Mouse (Mus musculus): ENCODE data around the gene Sun3. TPM values are rescaled to one million over a fixed set of nuclear protein-coding genes. Genes with fewer than 3 reads are reported as not detected.

Sun3 gene
- polyA plus RNA-seq, 1 experiment from 2014 or later = 2.7 TPM

DNA sequence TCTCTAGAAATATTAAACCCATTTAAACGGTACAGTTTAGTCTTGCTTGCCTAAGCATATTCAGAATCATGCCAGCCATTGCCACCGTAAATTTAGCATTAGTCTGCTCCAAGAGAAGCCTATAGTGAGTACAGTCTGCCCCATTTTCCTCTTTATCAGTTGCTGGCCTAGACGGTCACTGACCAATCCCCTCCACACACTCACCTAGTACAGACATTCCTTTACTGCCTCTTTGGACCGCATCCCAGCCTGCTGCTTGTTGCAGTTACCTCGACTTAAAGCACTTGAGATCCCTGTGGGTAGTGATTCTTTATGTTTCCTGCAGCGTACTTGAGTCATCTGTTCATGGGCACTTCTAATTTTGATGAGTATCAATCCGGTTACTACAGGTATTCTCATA, 24.0 kb downstream of the Sun3 start:
- no peaks in the 10 kb centered on the region for H3K4me1 ChIP-seq (replicated peaks; ENCODE audit: control insufficient read depth, insufficient read depth, low read length)
- H3K4me2 ChIP-seq (replicated peaks; ENCODE audit: low read depth) = no peak overlapping the region
- no peaks in the 10 kb centered on the region for H3K36me3 ChIP-seq (ENCODE audit: control insufficient read depth, insufficient read depth)
- H3K27me3 ChIP-seq (replicated peaks; ENCODE audit: control insufficient read depth, insufficient read depth, low read length) = no peaks in the 10 kb centered on the region; the same call in 1 of the 2 replicates
- no peak overlapping the region for H3K27ac ChIP-seq (ENCODE audit: low read depth, low read length)
- H3K9ac ChIP-seq (ENCODE audit: low read depth, low read length) = no peak overlapping the region
- WGBS = 75% methylated on average over 7 of the region's 7 CpGs
- no peaks in the 10 kb centered on the region for H3K9me3 ChIP-seq (ENCODE audit: control insufficient read depth)
- no peak for ATAC-seq
- no peak for TF ChIP-seq CTCF (IDR thresholded peaks at IDR 0.05; ENCODE audit: low read depth)
- H3K4me3 ChIP-seq (ENCODE audit: low read depth, low read length) = no peak overlapping the region

DNA sequence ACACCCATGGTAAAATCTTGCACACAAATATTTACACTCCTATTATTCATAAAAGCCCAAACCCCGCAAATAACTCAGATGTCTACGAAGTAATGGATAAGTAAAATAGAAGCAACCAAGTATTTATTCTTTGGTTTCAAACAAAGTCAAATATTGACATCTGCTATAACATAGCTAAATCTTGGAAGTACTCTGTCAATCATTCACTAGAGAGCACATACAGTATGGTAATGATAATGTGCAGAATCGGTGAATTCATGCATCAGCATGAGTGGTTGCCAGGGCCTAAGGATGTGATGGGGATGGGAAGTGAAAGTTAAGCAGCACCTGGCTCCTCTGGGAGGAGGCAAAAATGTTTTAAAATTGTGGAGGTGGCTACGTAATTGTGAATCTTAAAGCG, 28.6 kb downstream of the Sun3 start:
- no peak for ATAC-seq

DNA sequence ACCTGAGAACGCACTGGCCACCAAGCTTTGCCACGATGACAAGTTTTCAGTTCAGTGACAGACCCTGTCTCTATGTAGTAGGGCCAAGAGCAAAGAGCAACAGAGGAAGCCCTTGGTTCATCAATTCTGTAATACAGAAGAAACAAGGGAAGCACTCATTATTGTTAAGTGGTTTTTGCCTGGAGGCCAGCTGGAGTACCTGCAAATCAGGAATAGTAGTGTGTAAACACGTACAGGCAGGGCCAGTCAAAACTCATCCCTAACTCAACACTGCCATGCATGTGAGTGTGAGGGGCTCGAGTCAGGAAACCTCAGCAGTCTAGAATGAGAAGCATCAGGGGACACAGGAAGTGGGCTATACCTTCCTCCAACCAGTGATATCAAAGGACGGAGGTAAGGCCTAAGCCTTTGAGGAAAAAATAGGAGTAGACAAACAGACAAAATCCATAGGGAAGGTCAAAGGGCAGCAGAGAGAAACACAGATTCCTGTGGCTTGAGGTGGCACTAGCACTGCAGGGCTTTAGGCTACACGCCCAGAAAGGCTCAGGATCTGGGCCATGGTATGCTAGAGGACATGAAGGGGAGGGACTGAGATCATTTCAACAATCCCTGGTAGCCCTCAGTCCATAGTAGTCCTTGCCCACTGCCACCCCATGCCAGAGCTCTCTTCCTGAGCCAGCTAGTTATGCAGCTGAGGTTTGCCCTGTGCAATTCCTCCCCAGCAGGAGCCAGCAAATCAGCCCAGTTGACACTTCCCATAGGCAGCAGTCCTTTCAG, 30.1 kb downstream of the Sun3 start:
- no peak overlapping the region for H3K4me3 ChIP-seq (ENCODE audit: low read depth, low read length)
- no peaks in the 10 kb centered on the region; the same call in 1 of the 2 replicates for H3K27me3 ChIP-seq (replicated peaks; ENCODE audit: control insufficient read depth, insufficient read depth, low read length)
- no peak overlapping the region for H3K27ac ChIP-seq (ENCODE audit: low read depth, low read length)
- no peak overlapping the region for H3K4me2 ChIP-seq (replicated peaks; ENCODE audit: low read depth)
- no peaks in the 10 kb centered on the region for H3K9me3 ChIP-seq (ENCODE audit: control insufficient read depth)
- no peak overlapping the region for H3K9ac ChIP-seq (ENCODE audit: low read depth, low read length)
- H3K4me1 ChIP-seq (replicated peaks; ENCODE audit: control insufficient read depth, insufficient read depth, low read length) = no peaks in the 10 kb centered on the region
- H3K36me3 ChIP-seq (ENCODE audit: control insufficient read depth, insufficient read depth) = no peaks in the 10 kb centered on the region
- 75% methylated on average over 6 of the region's 6 CpGs for WGBS
- TF ChIP-seq CTCF (IDR thresholded peaks at IDR 0.05; ENCODE audit: low read depth) = no peak
- no peak for ATAC-seq

More for the DNA sequence above, 28.6 kb downstream of the Sun3 start:
- WGBS = 65% methylated on average over 5 of the region's 5 CpGs
- Histone ChIP-seq H3K4me2 (replicated peaks; ENCODE audit: low read depth) (no peak overlapping the region), H3K27ac (ENCODE audit: low read depth, low read length) (no peak overlapping the region), H3K9ac (ENCODE audit: low read depth, low read length) (no peak overlapping the region), H3K4me3 (ENCODE audit: low read depth, low read length) (no peak overlapping the region), H3K36me3 (ENCODE audit: control insufficient read depth, insufficient read depth) (no peaks in the 10 kb centered on the region), H3K9me3 (ENCODE audit: control insufficient read depth) (no peaks in the 10 kb centered on the region), H3K27me3 (replicated peaks; ENCODE audit: control insufficient read depth, insufficient read depth, low read length) (no peaks in the 10 kb centered on the region; the same call in 1 of the 2 replicates), H3K4me1 (replicated peaks; ENCODE audit: control insufficient read depth, insufficient read depth, low read length) (no peaks in the 10 kb centered on the region)
- no peak for TF ChIP-seq CTCF (IDR thresholded peaks at IDR 0.05; ENCODE audit: low read depth)

DNA sequence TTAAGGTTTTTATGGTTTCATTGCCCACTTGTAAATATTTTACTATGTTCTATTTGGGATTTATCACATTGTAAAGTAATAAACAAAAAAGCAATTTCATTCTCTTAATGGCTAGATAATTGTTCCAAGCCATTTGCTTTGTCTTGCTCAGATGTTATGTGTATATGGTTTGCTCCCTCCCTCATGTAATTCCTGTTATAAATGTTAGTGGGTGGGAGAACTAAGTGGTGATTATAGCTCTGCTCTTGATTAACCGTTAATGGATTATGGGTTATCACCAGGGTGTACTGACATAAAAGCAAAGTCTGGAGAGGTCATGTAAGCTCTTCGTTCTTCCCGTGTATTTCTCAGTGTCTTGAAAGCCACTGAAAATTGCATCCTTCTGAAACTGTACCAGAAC, 34.1 kb downstream of the Sun3 start:
- Histone ChIP-seq H3K27me3 (replicated peaks; ENCODE audit: control insufficient read depth, insufficient read depth, low read length) (no peaks in the 10 kb centered on the region), H3K36me3 (ENCODE audit: control insufficient read depth, insufficient read depth) (no peaks in the 10 kb centered on the region), H3K4me3 (ENCODE audit: low read depth, low read length) (no peak overlapping the region), H3K4me1 (replicated peaks; ENCODE audit: control insufficient read depth, insufficient read depth, low read length) (no peaks in the 10 kb centered on the region), H3K9me3 (ENCODE audit: control insufficient read depth) (no peaks in the 10 kb centered on the region), H3K9ac (ENCODE audit: low read depth, low read length) (no peak overlapping the region), H3K27ac (ENCODE audit: low read depth, low read length) (no peak overlapping the region), H3K4me2 (replicated peaks; ENCODE audit: low read depth) (no peak overlapping the region)
- 34% methylated on average over 3 of the region's 3 CpGs for WGBS
- no peak for ATAC-seq
- no peak for TF ChIP-seq CTCF (IDR thresholded peaks at IDR 0.05; ENCODE audit: low read depth)

DNA sequence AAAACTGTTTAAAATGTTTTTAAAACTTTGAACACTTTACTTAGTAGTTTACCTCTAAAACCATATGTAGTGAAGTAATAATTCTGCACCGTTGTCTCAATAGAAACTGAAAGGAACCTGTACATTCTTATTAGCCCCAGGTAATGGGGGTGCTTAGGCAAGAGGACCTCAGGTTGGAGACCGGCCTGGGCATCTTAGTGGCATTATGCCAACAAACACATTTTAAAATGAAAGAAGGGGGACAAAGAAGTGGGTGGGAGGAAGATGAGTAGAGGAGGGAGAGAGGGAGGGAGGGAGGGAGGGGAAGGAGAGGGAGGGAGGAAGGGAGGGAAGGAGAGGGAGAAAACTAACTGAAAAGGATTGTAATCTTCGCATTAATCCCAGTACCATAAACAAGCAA, 37.4 kb downstream of the Sun3 start:
- no peaks in the 10 kb centered on the region for H3K9me3 ChIP-seq (ENCODE audit: control insufficient read depth)
- no peaks in the 10 kb centered on the region for H3K27me3 ChIP-seq (replicated peaks; ENCODE audit: control insufficient read depth, insufficient read depth, low read length)
- peak overlapping the region; percentile 73 for H3K4me2 ChIP-seq (replicated peaks; ENCODE audit: low read depth)
- H3K4me3 ChIP-seq (ENCODE audit: low read depth, low read length) = peak overlapping the region; percentile 73
- H3K9ac ChIP-seq (ENCODE audit: low read depth, low read length) = peak overlapping the region; percentile 71; the same call in 1 of the 2 replicates
- WGBS = 3% methylated on average over 3 of the region's 3 CpGs
- H3K27ac ChIP-seq (ENCODE audit: low read depth, low read length) = peak overlapping the region; percentile 66; the same call in 1 of the 2 replicates
- ATAC-seq = peak; percentile 57
- no peak for TF ChIP-seq CTCF (IDR thresholded peaks at IDR 0.05; ENCODE audit: low read depth)
- no peaks in the 10 kb centered on the region for H3K4me1 ChIP-seq (replicated peaks; ENCODE audit: control insufficient read depth, insufficient read depth, low read length)
- H3K36me3 ChIP-seq (ENCODE audit: control insufficient read depth, insufficient read depth) = peaks cover 6% of the 10 kb centered on the region

DNA sequence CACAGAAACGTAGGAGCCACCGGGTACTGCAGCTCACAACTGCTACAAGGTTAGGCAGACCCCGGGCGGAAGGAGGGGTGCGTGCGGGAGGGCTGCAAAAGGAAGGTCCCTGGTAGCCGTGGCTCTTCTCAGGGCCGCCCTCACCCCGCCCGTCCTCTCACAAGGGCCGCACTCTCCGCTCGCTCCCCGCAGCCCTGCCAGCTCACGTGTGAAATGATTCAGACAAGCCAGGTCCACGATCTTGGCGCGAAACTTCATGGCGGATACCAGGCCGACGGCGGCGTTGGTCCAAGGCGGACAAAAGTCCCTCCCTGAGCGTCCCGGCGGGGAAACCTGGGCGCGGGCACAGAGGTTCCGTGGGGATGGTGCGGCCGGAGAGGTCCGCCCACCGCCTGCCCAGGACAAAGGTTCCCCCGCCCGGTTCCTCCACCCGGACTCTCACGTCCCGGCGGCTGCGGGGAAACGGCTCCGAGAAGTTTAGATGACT, 37.9 kb downstream of the Sun3 start, which contains the start of gene Hus1:
TSS of gene Hus1 (minus strand) at position 339 of the 487 bp plus-strand sequence.
- Histone ChIP-seq H3K9me3 (ENCODE audit: control insufficient read depth) (no peaks in the 10 kb centered on the region), H3K9ac (ENCODE audit: low read depth, low read length) (peak within 1 kb of the TSS; percentile 71), H3K27me3 (replicated peaks; ENCODE audit: control insufficient read depth, insufficient read depth, low read length) (no peaks in the 10 kb centered on the region), H3K4me3 (ENCODE audit: low read depth, low read length) (peak within 1 kb of the TSS; percentile 73), H3K4me2 (replicated peaks; ENCODE audit: low read depth) (peak within 1 kb of the TSS; percentile 73), H3K27ac (ENCODE audit: low read depth, low read length) (peak within 1 kb of the TSS; percentile 66), H3K36me3 (ENCODE audit: control insufficient read depth, insufficient read depth) (peaks cover 9% of the 10 kb centered on the region), H3K4me1 (replicated peaks; ENCODE audit: control insufficient read depth, insufficient read depth, low read length) (no peaks in the 10 kb centered on the region)
- peak; percentile 97 for ATAC-seq
- WGBS = 2% methylated on average over 43 of the region's 43 CpGs
- TF ChIP-seq CTCF (IDR thresholded peaks at IDR 0.05; ENCODE audit: low read depth) = peak; percentile 5; the same call in 1 of the 2 replicates
